Mouse (Mus musculus) stomach, postnatal 0 days (tissue): ENCODE measurements at regions not wholly inside any gene's neighbourhood (a gene's known extent, or its start where the extent isn't known, plus 50 kb on each side); places are given as distances from the start of the nearest gene placed in this dataset.

Experiments used
- CTCF ChIP-seq: IDR thresholded peaks from 2 replicates; pipeline ENCODE4 v1.5.1; 2016; ENCODE audit warnings: antibody characterized with exemption, low read depth, mild to moderate bottlenecking, moderate library complexity
- EP300 ChIP-seq: optimal IDR thresholded peaks from 2 replicates; pipeline ENCODE3; 2016; ENCODE audit warnings: antibody characterized with exemption

DNA sequence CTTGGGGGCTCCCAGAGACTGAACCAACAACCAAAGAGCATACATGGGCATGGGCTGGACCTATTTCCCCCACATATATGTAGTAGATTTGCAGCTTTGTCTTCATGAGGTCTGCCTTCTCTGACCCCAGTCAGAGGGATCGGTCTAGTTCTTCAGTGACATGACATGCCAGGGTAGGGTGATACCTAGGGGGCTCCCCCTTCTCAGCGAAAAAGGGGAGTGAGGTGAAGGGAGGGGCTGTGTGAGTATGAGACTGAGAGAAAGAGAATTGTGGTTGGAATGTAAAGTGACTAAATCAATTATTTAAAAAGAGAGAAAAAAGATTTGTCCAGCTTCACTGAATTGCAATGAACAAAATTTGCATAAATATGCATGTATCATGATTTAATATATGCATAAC lies 530.0 kb upstream of the Fam98a start:
- TF ChIP-seq CTCF, result no peak
- no peak for TF ChIP-seq EP300
